Mouse (Mus musculus): Measurements from ENCODE around the gene Ptpn23.
"Not testable (repeated sequence)": the region's sequence is repeated elsewhere in the genome, so short reads cannot be mapped to it uniquely, and the experiment has no call there.

Ptpn23 gene

DNA sequence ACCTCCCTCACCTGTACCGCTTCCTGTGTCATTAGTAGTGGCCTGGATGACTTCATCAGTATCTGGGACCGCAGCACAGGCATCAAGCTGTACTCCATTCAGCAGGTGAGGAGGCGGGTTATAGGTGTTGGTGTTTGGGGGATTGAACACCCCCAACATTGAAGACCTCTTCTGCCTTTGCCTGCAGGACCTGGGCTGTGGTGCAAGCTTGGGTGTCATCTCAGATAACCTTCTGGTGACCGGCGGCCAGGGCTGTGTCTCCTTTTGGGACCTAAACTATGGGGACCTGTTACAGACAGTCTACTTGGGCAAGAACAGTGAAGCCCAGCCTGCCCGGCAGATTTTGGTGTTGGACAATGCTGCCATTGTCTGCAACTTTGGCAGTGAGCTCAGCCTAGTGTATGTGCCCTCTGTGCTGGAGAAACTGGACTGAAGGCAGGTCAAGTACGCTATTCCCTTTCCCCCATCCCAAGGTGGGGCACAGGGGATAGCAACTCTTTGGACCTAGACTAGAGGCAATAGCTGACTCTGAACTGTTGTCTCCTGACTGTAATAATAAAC, 23.6 kb downstream of the Ptpn23 start:
- no peak for DNase-seq (ENCODE audit: low read depth, low spot score)

DNA sequence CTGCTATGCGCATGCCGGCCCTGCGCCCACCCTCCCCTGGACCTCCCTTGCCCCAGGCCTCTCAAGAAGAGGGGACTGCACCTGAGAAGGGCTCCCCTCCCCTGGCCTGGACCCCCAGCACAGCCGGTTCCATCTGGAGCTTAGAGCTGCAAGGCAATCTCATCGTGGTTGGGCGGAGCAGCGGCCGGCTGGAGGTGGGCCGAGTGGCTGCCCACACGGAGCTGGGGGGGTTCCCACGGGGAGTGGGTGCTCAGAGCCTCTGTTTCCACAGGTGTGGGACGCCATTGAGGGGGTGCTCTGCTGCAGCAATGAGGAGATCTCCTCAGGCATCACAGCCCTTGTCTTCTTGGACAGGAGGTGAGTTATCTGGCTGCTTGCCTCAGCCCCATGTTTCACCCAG, 26.7 kb downstream of the Ptpn23 start:
- DNase-seq (ENCODE audit: low read depth, low spot score) = no peak

DNA sequence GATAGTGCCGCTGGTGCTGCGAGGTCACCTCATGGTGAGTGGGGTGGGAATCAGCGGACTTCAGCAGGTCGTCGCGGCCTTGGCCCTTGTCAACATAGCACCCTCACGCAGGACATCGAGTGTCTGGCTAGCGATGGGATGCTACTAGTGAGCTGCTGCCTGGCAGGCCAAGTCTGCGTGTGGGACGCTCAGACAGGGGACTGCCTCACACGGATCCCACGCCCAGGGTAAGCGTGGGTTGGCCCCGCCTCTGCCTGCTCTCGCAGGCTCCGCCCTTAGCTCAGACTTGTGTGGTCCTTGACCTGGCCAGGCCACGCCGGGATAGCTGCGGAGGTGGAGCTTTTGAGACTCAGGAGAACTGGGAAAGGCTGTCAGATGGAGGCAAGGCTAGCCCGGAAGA, 27.4 kb downstream of the Ptpn23 start:
- no peak for DNase-seq (ENCODE audit: low read depth, low spot score)

- DNase-seq (ENCODE audit: low read depth, low spot score) = no peak
Measured at GRCm38 (mm10) chr9:110379361-110379760, 28.7 kb downstream of the Ptpn23 start.

DNA sequence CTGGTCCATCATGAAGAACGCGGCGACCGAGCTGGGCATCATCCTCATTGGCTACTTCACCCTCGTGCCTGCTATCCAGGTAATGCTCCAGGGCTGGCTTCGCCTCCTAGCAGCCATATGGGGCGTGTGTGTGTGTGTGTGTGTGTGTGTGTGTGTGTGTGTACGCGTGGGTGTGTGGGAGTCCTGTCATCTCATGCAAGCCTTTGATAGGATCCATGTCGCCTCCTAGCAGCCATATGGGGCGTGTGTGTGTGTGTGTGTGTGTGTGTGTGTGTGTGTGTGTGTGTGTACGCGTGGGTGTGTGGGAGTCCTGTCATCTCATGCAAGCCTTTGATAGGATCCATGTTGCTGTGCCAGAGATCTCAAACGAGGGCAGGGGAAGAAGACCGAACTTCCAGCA, 30.4 kb downstream of the Ptpn23 start:
- DNase-seq (ENCODE audit: low read depth, low spot score) = not testable (repeated sequence)

GRCm38 (mm10) chr9:110375668-110376067, 32.3 kb downstream of the Ptpn23 start:
- no peak for DNase-seq (ENCODE audit: low read depth, low spot score)

GRCm38 (mm10) chr9:110373871-110374270, 34.1 kb downstream of the Ptpn23 start:
- DNase-seq (ENCODE audit: low read depth, low spot score) = no peak

- DNase-seq (ENCODE audit: low read depth, low spot score) = no peak
Measured at GRCm38 (mm10) chr9:110369860-110370259, 38.2 kb downstream of the Ptpn23 start.

GRCm38 (mm10) chr9:110366746-110367145, 41.3 kb downstream of the Ptpn23 start:
- DNase-seq (ENCODE audit: low read depth, low spot score) = no peak

DNA sequence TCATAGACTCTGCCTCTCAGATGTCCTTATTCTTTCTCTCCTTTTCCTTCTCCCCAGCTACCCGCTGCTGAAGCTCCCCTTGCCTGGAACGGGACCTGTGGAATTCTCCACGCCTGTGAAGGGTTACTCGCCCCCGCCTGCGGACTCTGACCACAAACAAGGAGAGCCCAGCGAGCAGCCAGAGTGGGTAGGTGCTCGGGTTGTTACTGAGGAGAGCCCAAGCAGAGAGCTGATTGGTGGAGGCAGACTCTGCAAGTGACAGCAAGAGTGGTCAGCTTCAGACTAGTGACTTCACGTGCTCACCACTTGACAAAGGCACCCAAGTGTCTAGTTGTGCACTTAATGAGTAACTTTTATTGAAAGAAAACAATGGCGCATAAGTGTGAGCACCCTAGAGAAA, 45.7 kb downstream of the Ptpn23 start:
- DNase-seq (ENCODE audit: low read depth, low spot score) = no peak

GRCm38 (mm10) chr9:110361299-110361698, 46.7 kb downstream of the Ptpn23 start:
- no peak for DNase-seq (ENCODE audit: low read depth, low spot score)

- DNase-seq (ENCODE audit: low read depth, low spot score) = no peak
Measured at GRCm38 (mm10) chr9:110358341-110358740, 49.7 kb downstream of the Ptpn23 start.

GRCm38 (mm10) chr9:110351932-110352632, 55.9 kb downstream of the Ptpn23 start:
- no peak for DNase-seq (ENCODE audit: low read depth, low spot score)

DNA sequence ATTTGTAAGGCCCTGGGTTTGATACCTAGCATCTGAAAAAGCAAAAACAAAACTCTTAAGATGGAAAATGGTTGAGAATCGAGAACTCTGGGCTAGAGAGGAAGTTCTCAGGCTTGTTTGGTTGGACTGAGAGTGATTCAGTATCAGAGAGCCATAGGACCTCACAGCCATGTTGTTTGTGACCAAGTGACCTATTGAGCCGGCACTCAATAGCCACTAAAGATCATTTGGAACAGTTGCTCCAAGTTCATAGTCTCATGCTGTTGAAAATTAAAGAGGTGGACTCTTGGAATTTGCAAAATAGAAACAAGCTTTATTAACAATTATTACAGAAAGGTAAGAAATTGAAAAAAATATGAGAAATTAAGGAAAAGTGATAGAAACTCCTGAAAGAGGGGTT, 56.7 kb downstream of the Ptpn23 start:
- DNase-seq (ENCODE audit: low read depth, low spot score) = no peak

DNA sequence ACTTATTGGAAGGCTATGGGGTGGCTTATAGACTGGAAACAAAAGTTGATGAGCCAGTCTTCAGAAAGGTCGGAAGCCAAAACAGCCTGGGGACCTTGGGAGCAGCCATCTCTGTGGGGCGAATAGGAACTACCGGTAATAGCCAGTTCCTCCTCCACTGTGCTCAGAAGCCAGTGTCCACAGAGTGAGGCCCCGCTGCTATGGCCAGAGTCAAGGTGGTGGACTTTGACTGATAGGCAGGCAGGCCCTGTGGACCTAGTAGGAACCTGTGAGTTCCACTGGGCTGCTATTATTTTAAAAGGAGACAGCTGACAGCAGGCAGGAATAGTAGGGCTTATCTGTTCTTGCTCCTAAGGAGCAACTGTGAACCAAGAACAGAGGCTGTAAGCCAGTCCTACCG, 57.4 kb downstream of the Ptpn23 start:
- DNase-seq (ENCODE audit: low read depth, low spot score) = no peak

DNA sequence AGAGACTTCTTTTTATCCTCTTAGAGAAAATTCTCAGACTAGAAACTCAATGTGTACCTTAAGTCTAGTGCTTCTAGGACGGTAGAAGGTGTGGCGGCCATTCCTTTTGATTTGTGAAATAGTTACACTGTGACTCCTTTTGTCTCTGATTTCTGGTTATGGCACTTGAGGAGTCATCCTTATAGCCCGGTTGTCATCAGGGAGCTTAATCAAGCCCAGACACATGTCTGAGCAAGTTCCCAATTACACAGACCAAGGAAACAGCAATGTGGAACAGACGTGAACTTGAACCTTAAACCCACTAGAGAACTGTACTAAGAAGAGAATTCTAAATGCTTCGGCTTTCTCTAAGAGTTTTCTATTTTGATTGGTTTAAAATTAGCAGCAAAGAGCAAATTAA, 57.8 kb downstream of the Ptpn23 start:
- DNase-seq (ENCODE audit: low read depth, low spot score) = no peak

DNA sequence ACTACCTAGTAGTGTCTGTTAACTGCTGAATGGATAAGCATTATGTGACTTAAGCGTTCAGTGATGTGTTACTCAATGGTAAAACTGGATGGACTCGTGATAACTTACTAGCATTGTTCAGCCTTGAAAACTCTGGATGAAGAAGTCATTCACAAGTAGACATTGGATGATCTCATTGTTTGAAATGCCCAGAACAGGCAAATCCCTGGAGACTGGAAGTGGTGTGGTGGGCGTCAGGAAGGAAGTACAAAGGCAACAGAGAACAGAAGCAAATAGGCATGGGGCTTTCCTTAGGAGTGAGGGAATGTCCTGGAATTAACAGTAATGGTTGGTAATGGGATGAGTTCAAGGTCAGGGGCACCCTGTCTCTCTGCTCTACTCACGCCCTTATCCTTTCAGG, 59.1 kb downstream of the Ptpn23 start:
- no peak for DNase-seq (ENCODE audit: low read depth, low spot score)

GRCm38 (mm10) chr9:110345057-110345739, 62.8 kb downstream of the Ptpn23 start:
- no peak for DNase-seq (ENCODE audit: low read depth, low spot score)

- no peak for DNase-seq (ENCODE audit: low read depth, low spot score)
Measured at GRCm38 (mm10) chr9:110343805-110344204, 64.2 kb downstream of the Ptpn23 start.

GRCm38 (mm10) chr9:110342008-110342407, 66.0 kb downstream of the Ptpn23 start:
- no peak for DNase-seq (ENCODE audit: low read depth, low spot score)

GRCm38 (mm10) chr9:110340037-110340750, 67.8 kb downstream of the Ptpn23 start:
- DNase-seq (ENCODE audit: low read depth, low spot score) = no peak
